Mouse (Mus musculus) left cerebral cortex, adult 2 months (tissue): ENCODE data around the gene Pax7. TPM values are rescaled to one million over a fixed set of nuclear protein-coding genes. Genes with fewer than 3 reads are reported as not detected.

Experiments
- DNase-seq, 2 experiments: peaks; one replicate each; pipeline ENCODE4 v3.0.0; 2021 to 2022; ENCODE audit warnings: low spot score in 2 of 2, mixed read lengths in 1 of 2; ENCODE audit errors: extremely low spot score in 1 of 2
- H3K27ac ChIP-seq: fragments of 200-600 bp; 2 replicates; pipeline ENCODE4 v1.8.1; 2022
- H3K4me3 ChIP-seq: fragments of 200-600 bp; 2 replicates; pipeline ENCODE4 v1.8.1; 2022
- CTCF ChIP-seq: fragments of 200-600 bp; IDR thresholded peaks from 2 replicates; pipeline ENCODE4 v1.8.1; 2022; ENCODE audit warnings: antibody characterized with exemption, mild to moderate bottlenecking, moderate library complexity
- intact Hi-C: fragments of 180-260 bp; cut with DNase I; formaldehyde crosslinking; loops from one replicate; pipeline ENCODE4 v1.15.1; 2025
- total RNA-seq, 2 experiments: library from RNA; stranded (reverse); gene quantifications; 2 replicates each; pipeline ENCODE4 v1.2.3; 2021

Pax7 gene
- total RNA-seq, 2 experiments from 2014 or later, result not detected

DNA sequence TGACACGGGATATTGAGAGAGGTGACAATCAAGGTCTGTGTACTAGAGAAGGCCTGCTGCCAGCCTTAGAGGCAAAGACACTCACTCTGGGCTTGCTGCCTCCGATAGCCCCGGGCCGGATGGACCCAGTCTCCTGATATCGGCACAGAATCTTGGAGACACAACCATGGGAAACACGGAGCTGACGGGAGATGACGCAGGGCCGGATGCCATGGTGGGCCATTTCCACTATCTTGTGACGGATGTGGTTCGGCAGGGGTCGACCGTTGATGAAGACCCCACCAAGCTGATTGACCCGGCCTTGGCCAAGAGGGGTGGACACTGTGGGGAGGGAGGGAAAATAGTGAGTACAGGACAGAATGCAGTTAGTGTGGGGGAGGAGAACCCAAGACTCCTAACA lies 3.3 kb downstream of the Pax7 start:
- Histone ChIP-seq H3K4me3 (no peak overlapping the region), H3K27ac (no peak overlapping the region)
- no peak for TF ChIP-seq CTCF
- intact Hi-C loops, result no loop called here
- no peak for DNase-seq

DNA sequence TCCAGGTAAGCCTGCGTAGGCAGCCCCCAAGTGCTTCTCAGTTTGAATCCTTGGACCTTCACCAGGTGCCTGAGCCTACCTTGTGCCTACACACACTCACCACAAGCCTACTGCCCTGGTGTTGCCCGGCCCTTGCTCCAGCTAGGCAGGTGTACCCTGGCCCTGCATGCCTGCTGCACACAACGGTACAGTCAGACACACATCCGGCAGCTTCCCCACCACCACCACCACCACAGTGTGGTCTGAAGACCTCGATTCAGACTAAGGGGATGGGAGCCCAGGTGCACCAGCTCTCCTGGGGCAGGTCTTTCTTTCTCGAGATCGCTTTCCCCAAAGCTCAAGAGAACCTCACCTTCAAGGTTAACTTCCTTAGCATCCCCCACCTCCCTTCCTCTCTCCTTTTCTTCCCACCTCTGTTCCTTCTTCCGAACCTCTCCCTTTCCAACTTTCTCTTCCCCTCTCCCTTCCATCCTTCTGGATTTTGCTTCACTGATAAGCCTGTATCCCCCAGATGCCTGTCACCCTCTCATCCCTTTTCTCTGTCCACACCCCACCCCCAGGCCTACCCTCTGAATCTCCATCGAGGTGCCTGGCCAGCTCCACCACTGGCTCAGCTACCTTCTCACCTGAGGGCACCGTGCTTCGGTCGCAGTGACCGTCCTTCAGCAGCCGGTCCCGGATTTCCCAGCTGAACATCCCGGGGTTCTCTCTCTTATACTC lies 4.3 kb downstream of the Pax7 start:
- Histone ChIP-seq H3K27ac (no peak overlapping the region), H3K4me3 (no peak overlapping the region)
- no peak for TF ChIP-seq CTCF

DNA sequence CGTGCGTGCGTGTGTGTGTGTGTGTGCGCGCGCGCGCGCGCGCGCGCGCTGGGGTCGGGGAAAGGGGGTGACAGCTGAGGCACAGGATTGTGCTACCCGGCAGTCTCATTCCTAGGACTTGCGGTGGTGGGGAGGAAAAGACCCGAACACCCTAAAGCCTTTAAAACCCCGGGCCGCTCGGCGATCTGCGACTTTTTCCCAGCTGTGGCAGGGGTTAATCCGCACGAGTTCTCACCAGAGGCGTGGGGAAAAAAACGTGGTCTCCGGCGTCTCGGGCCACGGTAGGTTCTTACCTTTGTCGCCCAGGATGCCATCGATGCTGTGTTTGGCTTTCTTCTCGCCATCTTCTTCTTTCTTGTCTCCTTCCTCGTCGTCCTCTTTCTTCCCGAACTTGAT lies 5.0 kb downstream of the Pax7 start:
- no peak overlapping the region for H3K27ac ChIP-seq
- DNase-seq, result no peak
- intact Hi-C loops, result no loop called here
- H3K4me3 ChIP-seq, result no peak overlapping the region
- no peak for TF ChIP-seq CTCF

More for the DNA sequence above, 4.3 kb downstream of the Pax7 start:
- no peak for DNase-seq
- intact Hi-C loops, result no loop called here

DNA sequence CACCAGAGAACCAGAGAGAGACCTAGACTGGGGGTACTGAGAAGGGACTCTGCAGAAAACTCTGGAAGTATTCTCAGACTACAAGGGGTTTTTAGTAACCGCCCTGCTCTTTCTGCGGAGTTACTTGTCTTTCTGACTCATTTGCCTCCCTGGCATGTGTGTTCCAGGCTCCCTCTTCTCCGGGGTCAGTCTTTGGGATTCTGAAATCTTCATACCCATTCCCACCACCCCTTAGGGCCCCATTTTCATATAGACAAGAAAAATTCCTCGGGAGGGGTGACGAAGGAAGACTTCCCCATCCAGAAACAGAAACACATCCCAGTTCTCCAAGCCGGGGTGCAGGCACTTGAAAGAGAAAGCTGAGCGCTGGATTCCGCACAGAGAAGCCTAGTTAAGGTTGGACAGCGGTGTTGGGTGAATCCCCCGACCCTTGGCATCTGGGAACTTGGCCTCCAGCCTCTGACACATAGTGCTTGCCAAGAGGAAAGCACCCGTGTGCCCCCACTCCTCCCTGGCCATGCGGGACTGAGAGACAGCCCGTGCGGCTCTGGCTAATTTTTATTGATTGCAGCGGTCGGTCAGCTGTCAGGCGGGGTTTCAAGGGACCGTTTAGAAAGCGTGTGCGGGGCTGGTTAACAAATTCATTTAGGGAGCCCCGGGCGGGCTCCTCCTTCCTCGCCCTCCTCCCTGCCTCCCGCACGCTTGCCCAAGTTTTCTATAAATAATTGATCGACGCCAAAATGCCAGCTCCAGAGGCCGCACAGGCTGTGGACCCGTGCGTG lies 5.6 kb downstream of the Pax7 start:
- intact Hi-C loops, result no loop called here
- no peak for TF ChIP-seq CTCF
- no peak for DNase-seq
- Histone ChIP-seq H3K4me3 (no peak overlapping the region), H3K27ac (no peak overlapping the region)

DNA sequence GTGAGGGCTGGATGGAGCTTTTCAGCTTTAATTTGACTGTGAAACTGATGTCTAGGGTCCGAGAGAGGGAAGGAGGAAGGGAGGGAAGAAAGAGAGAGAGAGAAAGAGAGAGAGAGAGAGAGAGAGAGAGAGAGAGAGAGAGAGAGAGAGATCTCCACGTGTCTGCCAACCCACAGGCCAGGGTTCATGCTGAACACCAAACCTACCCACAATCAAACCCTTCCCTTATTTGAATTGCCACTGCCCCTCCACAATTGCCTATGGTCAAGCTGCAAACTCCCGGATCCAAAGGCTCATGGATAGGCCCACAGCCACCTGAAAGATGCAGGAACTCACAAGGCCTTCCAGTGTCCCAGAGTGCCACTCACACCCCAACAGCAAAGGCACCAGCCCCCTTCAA lies 7.1 kb downstream of the Pax7 start:
- no peak overlapping the region for H3K27ac ChIP-seq
- no peak overlapping the region for H3K4me3 ChIP-seq
- no peak for DNase-seq
- intact Hi-C loops, result no loop called here
- TF ChIP-seq CTCF, result no peak

DNA sequence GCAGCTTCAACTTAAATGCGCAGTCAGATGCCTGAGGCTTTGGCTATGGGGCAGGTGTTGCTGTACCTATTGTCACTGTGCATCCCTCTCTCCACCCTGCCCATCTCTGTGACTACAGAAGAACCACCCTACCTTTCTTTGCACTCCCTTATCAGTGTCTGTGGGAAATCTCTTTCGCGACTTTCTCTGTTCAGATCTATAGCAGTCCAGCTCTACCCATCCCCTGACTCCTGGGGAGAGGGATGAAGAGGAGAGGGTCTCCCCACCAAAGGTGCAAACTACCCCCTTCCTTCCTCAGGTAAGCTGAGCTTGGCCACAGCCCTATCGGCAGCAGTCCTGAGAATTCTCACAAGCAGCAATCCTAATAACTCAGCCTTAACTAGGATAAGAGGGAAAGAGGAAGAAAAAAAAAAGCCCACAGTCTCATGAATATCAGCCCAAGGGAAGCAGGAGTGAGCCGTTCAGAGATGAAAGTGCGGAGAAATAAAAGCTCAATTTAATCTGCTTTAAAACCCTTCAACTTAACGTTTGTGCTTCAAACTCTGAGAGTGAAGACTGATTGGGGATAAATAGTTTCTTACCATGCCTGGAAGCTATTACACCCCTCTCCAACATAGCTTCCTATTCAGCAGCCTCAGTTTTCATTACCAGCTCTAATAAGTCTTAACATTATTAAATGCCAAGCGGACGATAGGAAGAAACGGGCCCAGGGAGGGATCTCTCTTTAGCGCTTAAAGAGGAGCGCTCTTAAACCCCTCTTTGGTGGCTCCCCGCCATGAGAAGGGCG lies 7.8 kb downstream of the Pax7 start:
- H3K27ac ChIP-seq, result no peak overlapping the region
- intact Hi-C loops, result no loop called here

DNA sequence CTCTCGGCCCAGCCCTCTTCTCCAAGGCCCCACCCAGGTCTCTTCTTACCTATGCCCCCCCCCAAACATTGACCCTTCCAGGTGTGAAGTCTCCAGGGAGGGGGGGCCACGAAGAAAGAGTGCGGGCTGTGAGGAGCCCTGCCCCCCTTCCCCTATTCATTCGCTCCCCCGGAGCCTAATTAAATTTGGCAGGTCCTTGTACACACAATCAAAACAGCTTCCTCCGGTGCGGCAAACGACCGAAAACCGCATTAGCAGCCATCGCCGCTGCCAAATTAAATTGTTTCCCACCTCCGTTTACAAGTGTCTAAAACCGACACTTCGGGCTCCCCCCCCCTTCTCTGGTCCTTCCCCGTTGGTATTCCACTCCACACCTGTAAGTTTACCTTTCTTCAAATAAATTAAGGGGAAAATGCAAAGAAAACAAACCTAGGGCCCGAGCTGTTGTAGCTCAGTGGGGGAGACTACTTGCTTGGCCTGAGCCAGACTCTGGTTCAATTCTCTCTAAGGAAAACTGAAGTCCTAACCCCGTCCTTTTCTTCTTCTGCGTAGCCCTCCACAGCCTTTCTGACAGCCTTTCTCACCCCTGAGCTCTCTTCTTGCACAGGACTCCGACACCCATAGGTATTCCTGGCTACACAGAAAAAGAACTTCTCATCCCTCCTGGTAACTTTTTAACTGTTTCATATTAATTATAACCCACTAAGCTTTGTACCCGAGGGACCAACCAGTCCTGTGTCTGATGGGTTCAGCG lies 8.6 kb downstream of the Pax7 start:
- TF ChIP-seq CTCF, result no peak
- Histone ChIP-seq H3K27ac (no peak overlapping the region), H3K4me3 (no peak overlapping the region)
- intact Hi-C loops, result no loop called here
- DNase-seq, result no peak

More for the DNA sequence above, 7.8 kb downstream of the Pax7 start:
- no peak for DNase-seq
- H3K4me3 ChIP-seq, result no peak overlapping the region
- no peak for TF ChIP-seq CTCF

DNA sequence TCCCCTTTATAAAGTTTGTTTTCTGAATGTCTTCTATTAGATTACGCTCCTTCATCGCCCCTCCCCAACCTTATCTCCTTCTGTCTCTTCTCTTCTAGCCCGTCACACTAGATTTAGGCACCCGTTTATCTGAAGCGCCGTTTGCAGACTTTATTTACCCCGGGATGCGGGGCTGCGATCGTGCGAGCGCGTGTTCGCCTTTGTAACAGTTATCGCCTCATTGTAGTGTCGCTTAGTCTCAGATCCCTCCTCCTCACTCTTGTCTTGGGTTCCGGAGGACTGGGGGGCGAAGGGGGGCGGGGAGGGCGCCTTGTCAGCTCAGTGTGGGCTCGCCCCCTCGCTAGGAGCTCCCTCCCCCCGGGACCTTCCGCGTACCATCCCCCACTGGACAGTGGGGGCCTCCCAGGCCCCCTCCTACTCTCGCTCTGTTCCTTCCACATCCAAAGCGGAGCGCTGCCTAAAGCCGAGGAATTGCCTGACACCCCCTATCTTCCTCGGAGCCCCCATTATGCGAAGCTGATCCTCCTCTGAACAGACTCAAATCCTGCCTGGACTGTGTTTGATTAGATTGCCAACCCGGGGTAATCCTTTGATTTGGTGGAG lies 9.4 kb downstream of the Pax7 start:
- intact Hi-C loops, result no loop called here
- no peak for DNase-seq
- TF ChIP-seq CTCF, result no peak
- Histone ChIP-seq H3K4me3 (no peak overlapping the region), H3K27ac (no peak overlapping the region)

DNA sequence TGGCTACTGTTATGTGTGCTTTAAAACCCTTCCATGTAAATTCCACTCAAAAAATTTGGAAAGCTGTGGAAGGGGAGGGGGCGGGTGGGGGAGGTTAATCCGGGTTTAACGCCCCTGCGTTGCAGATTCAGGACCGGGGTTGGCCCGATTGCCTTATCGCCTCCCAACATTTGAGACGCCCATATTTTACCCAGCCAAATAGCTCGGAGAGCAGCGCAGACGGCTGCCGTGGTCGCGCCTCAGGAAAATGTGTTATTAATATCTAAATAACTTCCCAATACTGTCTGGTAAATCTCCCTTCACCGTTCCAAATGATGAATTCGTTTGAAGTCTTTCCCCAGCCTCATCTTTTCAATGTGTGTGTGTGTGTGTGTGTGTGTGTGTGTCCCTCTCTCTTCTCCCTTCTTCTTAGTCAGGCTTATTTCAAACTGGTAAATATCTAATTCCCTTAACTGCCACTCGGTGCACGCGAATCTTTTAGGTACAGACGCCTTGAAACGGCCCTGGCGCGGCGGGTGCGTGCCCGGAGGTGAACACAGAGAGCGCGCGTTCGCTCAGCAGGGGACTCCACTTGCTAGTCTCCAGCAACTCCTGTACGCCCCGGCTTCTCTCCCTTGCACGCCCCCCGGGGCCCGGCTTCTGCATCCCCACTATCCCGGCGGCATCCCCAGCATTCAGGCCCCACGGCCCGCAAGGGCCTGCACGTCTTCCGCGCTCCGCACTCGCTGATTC lies 10.0 kb downstream of the Pax7 start:
- intact Hi-C loops, result no loop called here
- no peak overlapping the region for H3K27ac ChIP-seq
- H3K4me3 ChIP-seq, result no peak overlapping the region
- no peak for TF ChIP-seq CTCF
- DNase-seq, result no peak

DNA sequence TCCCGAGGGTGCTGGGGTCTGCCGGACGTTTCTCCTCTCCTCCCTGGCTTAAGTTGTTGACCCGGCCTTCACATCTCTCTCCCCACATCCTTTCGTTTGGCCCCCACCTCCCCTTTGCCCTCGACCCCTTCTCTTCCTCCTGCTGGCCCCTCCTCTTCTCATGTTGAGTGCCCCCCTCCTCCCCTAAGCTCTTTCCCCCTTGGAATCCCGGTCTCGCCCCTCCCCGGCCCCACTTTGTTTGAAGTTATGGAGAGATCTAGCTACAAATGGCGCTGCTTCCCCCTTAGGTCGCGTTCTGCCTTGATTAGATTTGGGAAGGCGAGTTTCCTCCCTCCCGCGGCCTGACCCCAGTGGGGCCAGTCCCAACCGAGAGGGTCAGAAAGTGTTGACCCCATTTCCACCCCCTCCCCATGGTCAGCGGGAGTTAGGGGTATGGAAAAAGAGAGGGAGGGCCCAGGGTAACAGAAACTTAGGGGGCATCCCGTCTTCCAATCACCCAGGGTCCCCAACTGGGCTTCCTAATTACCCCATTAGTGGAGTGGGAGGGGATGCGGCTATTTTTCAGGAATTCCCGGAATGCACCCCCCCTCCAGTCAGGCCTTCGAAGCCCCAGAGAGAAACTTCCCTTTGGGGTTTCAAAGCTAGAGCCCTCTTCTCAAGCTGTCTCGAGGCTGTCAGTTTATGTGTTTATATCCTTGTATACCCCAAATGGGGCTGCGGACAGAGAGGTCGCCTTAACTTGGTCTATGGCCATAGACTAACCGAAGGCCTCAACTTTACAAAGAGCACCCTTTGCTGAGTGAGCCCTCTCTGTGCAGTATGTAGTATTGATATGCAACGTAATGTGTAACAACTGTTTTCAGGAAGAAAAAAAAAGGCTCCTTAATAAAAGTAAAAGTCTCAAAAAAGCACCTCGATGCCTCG lies 10.9 kb downstream of the Pax7 start:
- no peak overlapping the region for H3K4me3 ChIP-seq
- intact Hi-C loops, result no loop called here
- DNase-seq, result no peak
- TF ChIP-seq CTCF, result no peak
- H3K27ac ChIP-seq, result no peak overlapping the region
